In the genomic region with DNA sequence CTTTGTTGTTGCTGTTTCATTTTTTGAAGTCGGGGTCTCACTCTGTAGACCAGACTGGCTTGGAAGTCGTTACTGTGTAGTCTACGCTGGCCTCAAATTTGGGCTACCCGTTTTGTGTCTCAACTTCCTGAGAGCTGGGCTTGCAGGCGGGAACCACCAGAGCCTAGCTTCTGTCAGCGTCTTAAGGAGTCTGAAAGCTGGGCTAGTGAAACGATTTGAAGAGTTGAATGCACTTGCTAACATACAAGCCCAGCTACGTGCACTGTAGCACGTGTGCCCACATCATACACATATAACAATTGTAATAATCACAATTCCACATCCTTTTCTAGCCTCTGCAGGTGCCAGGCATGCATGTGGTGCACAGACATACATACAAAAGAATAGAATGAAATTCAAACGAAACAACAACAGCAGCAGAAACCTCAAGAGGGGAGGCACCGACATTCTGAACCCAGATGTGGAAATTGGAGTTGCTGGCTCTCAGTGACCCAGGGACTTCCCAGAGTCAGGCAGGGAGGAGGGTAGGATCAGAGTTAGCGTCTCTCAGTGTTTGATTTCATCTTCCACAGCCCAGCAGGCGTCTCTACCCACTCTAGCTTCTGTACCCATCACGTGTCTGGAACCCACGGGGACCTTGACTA, we compare ENCODE assay signal across 21 mouse cellular contexts. TPM values are rescaled to one million over a fixed set of nuclear protein-coding genes. Genes with fewer than 3 reads are reported as not detected.
DNase-seq lines count a peak whose midpoint lies in the region; ATAC-seq and TF ChIP-seq lines count a peak whose summit lies in the region.
"Had no signal": no experiment of that assay in that cellular context is flagged by ENCODE, and none has a peak within 500 bp of the region (broad histone marks: within the 10 kb centered on the region; RNA-seq: fewer than 3 reads in every experiment).

No protein-coding gene starts in this region.

- H3K36me3 ChIP-seq in forebrain, embryonic 10.5 days (replicated peaks), result no peaks in the 10 kb centered on the region
- H3K36me3 ChIP-seq: embryonic facial prominence, embryonic 10.5 days; forebrain, embryonic 12.5 days; midbrain, embryonic 12.5 days; neural tube, embryonic 12.5 days had no signal

- H3K27ac ChIP-seq in left cerebral cortex, adult 2 months, result no peak overlapping the region
- H3K27ac ChIP-seq in forebrain, embryonic 10.5 days, result no peak overlapping the region
- H3K27ac ChIP-seq: embryonic facial prominence, embryonic 10.5 days; forebrain, embryonic 12.5 days; liver, embryonic 14.5 days; macrophage; midbrain, embryonic 12.5 days; neural tube, embryonic 12.5 days had no signal

- H3K27me3 ChIP-seq in forebrain, embryonic 10.5 days (ENCODE audit: poor library complexity, severe bottlenecking), result no peaks in the 10 kb centered on the region
- H3K27me3 ChIP-seq: forebrain, embryonic 12.5 days; midbrain, embryonic 12.5 days; neural tube, embryonic 12.5 days had no signal

- H3K4me1 ChIP-seq in forebrain, embryonic 10.5 days, result 0 out of 2 replicates have a peak, but pooled peaks cover 4% of the 10 kb centered on the region
- H3K4me1 ChIP-seq: forebrain, embryonic 12.5 days; midbrain, embryonic 12.5 days had no signal

- peak; percentile 43 for DNase-seq in CD4-positive helper T cell, adult 2 months (ENCODE audit: low read depth, low spot score)
- DNase-seq in induced T-regulatory cell, adult 2 months (ENCODE audit: low read depth), result peak; percentile 56
- peak; percentile 67 for DNase-seq in thymus, postnatal 0 days (ENCODE audit: low spot score)
- no peak for DNase-seq in frontal cortex, postnatal 14 days (ENCODE audit: low spot score in 2 of 2)
- DNase-seq in right cerebral cortex, postnatal 10 days (ENCODE audit: low spot score in 2 of 2), result no peak
- no peak for DNase-seq in left cerebral cortex, adult 2 months (ENCODE audit: extremely low spot score in 1 of 2, low spot score in 2 of 2)
- no peak for DNase-seq in forebrain, embryonic 10.5 days (ENCODE audit: extremely low spot score, low spot score)
- DNase-seq: adrenal gland, postnatal 25 days; cerebellum, adult 11-12 months; cerebellum, postnatal 36 days; gastrocnemius, postnatal 14 days had no signal

- H3K9me3 ChIP-seq in forebrain, embryonic 10.5 days, result no peaks in the 10 kb centered on the region
- H3K9me3 ChIP-seq: embryonic facial prominence, embryonic 10.5 days; forebrain, embryonic 12.5 days; midbrain, embryonic 12.5 days; neural tube, embryonic 12.5 days had no signal

- H3K4me3 ChIP-seq in left cerebral cortex, adult 2 months, result no peak overlapping the region
- H3K4me3 ChIP-seq in forebrain, embryonic 10.5 days, result no peak overlapping the region
- H3K4me3 ChIP-seq: embryonic facial prominence, embryonic 10.5 days; forebrain, embryonic 12.5 days; midbrain, embryonic 12.5 days; neural tube, embryonic 12.5 days had no signal

- intact Hi-C loops in left cerebral cortex, adult 2 months (cut with DNase I), result no loop called here

- ATAC-seq in CD4-positive, CD25-positive, alpha-beta regulatory T cell, adult 4 months, result peak; percentile 70
- ATAC-seq: intestine, embryonic 16.5 days had no signal

- no peak for TF ChIP-seq CTCF in left cerebral cortex, adult 2 months (IDR thresholded peaks at IDR 0.05)

- 76% methylated on average over 15 of the region's 15 CpGs for WGBS in forebrain, embryonic 10.5 days

RNA-seq across cellular contexts. Expression of a gene that starts 57.1 kb away (rescaled TPM):
- 1 to 10 TPM; 2.1 to 2.7 TPM for polyA plus RNA-seq in CD4-positive, CD25-positive, alpha-beta regulatory T cell, adult 4 months (2017; shearing (Covaris generic))
- 3.4 and 4.3 TPM in 2 replicates for polyA plus RNA-seq in thymus, postnatal 0 days (2015; fragmentation: Nextera tagmentation; extraction: Ambion mirVana)
- total RNA-seq in left cerebral cortex, adult 2 months (2021), result 10 to 100 TPM; 17.2 to 20.5 TPM
- 0.10 and 0.11 TPM in 2 replicates for polyA plus RNA-seq in forebrain, embryonic 10.5 days (2016; fragmentation: Nextera tagmentation; extraction: Ambion mirVana)
- total RNA-seq: monocyte, adult 5-6 weeks had no signal
- polyA plus RNA-seq: heart, postnatal 0 days; macrophage had no signal

Comparison
In these comparisons a context has a peak if more than half of its experiments do, and no peak if none do; other contexts are left out.
1. DNase-seq: peak in CD4-positive helper T cell, adult 2 months (single experiment), induced T-regulatory cell, adult 2 months (single experiment) and thymus, postnatal 0 days (single experiment); none in frontal cortex, postnatal 14 days (0 of 2), right cerebral cortex, postnatal 10 days (0 of 2), left cerebral cortex, adult 2 months (0 of 2) and forebrain, embryonic 10.5 days (single experiment).